Mouse (Mus musculus) hindbrain, embryonic 13.5 days (tissue): ENCODE results near the gene Gm20532. TPM values are rescaled to one million over a fixed set of nuclear protein-coding genes. Genes with fewer than 3 reads are reported as not detected.

Experiments
- microRNA counts: library from miRNA; unstranded; fragments of <30 nt; microRNA quantifications from one replicate; lab custom pipeline; 2016
- microRNA-seq: library from miRNA; unstranded; fragments of <30 nt; microRNA quantifications from one replicate; pipeline ENCODE4, GENCODE M21; 2016
- polyA plus RNA-seq: library from polyadenylated mRNA; unstranded; fragments of >200 nt; fragmentation: Nextera tagmentation; extraction: Ambion mirVana; gene quantifications from 2 replicates; pipeline ENCODE4 v1.2.1, GENCODE M21; 2015

Gene Gm20532
- polyA plus RNA-seq, 1 experiment from 2014 or later = not detected

MicroRNAs encoded within 50 kb of the gene (microRNA counts, 519-probe panel; counts per million panel counts)
- microRNA mmu-miR-126-3p (lab: Ali Mortazavi, UCI) (4,923 counts per million, percentile 84 among the panel's probes with 10 or more counts), microRNA mmu-miR-126-5p (lab: Ali Mortazavi, UCI) (3,897 counts per million, percentile 59 among the panel's probes with 10 or more counts)

Small RNA genes lying within 50 kb of the gene (microRNA-seq; reads per million reads assigned to microRNA genes)
- not detected for gene Mir126a
- not detected for gene Mir126b

Other genes with a start within 250 kb of the Gm20532 start
- gene Dnlz, start 234.5 kb upstream of the Gm20532 start, polyA plus RNA-seq = 29.0 and 29.6 TPM in 2 replicates
- gene Card9, start 225.7 kb upstream of the Gm20532 start, polyA plus RNA-seq = 1.3 and 1.6 TPM in 2 replicates
- 27.8 and 35.2 TPM in 2 replicates for gene Snapc4, start 206.0 kb upstream of the Gm20532 start, polyA plus RNA-seq
- gene Entr1, start 197.3 kb upstream of the Gm20532 start, polyA plus RNA-seq = 154 and 162 TPM in 2 replicates
- gene Pmpca, start 197.3 kb upstream of the Gm20532 start, polyA plus RNA-seq = 94.3 and 95.6 TPM in 2 replicates
- 24.9 and 27.0 TPM in 2 replicates for gene Inpp5e, start 177.4 kb upstream of the Gm20532 start, polyA plus RNA-seq
- 18.3 and 18.5 TPM in 2 replicates for gene Sec16a, start 141.4 kb upstream of the Gm20532 start, polyA plus RNA-seq
- gene Notch1, start 70.0 kb upstream of the Gm20532 start, polyA plus RNA-seq = 17.5 and 19.2 TPM in 2 replicates
- 72.2 and 78.9 TPM in 2 replicates for gene Egfl7, start 6.6 kb upstream of the Gm20532 start, polyA plus RNA-seq
- gene Agpat2, start 17.8 kb downstream of the Gm20532 start, polyA plus RNA-seq = 6.8 and 7.0 TPM in 2 replicates
- gene Fam69b, start 41.8 kb downstream of the Gm20532 start, polyA plus RNA-seq = 109 and 117 TPM in 2 replicates
- gene Lcn4, start 84.6 kb downstream of the Gm20532 start, polyA plus RNA-seq = not detected in 2 replicates